Mouse (Mus musculus): Measurements from ENCODE around the gene Pirb. TPM values are rescaled to one million over a fixed set of nuclear protein-coding genes. Genes with fewer than 3 reads are reported as not detected.
A peak's percentile ranks its signal among the peaks of the same experiment; 100 is the strongest.
"Not testable (repeated sequence)": the region's sequence is repeated elsewhere in the genome, so short reads cannot be mapped to it uniquely, and the experiment has no call there.

Pirb gene
- total and polyA plus RNA-seq, 3 experiments, result 0.12 to 0.56 TPM; not detected in 1

DNA sequence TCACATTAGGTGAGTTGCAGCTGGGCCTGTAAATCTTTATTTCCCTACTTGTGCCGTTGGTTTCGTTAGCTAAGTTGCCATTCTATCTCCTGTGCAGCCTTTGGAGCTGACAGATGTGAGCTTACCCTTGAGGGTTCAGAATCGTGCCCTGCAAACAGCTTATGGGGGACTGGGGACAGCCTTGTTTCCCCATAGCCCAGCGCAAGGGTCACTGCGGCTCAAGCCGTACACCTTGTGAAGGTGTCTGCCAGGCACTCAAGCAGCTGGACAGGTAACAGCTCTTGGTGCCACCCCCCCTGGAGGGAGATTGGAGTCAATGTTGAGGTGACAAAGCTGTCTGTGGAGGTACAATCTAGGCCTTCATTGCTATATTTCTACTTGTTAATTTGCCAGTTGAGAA, 14.3 kb downstream of the Pirb start:
- peak; percentile 43 for DNase-seq (ENCODE audit: low read depth, low spot score)
- Histone ChIP-seq H3K27ac (ENCODE audit: control insufficient read depth, low read depth, low read length) (peak overlapping the region; percentile 98), H3K79me2 (ENCODE audit: control insufficient read depth, insufficient read depth, low read length, poor library complexity) (peaks cover 28% of the 10 kb centered on the region), H3K9ac (ENCODE audit: control insufficient read depth, low read depth, low read length, poor library complexity, severe bottlenecking) (peak overlapping the region; percentile 99), H3K36me3 (ENCODE audit: control insufficient read depth in 1 of 2, insufficient read depth in 2 of 2, low read length in 2 of 2) (peaks cover 6 to 18% of the 10 kb centered on the region in 2 experiments), H3K9me3 (replicated peaks; ENCODE audit: insufficient read depth, low read length) (no peaks in the 10 kb centered on the region), H3K27me3 (ENCODE audit: control insufficient read depth in 1 of 2, insufficient read depth in 2 of 2, low read length in 2 of 2) (no peaks in the 10 kb centered on the region), H3K4me3 (ENCODE audit: control insufficient read depth in 1 of 2, insufficient read depth in 1 of 2, low read depth in 2 of 2, low read length in 2 of 2) (peak overlapping the region; percentile 49 to 99), H3K4me1 (ENCODE audit: control insufficient read depth in 1 of 2, insufficient read depth in 2 of 2, low read length in 2 of 2) (peaks cover 0 to 8% of the 10 kb centered on the region in 2 experiments; a peak in 1 of 4 replicates)
- TF ChIP-seq POLR2A (IDR thresholded peaks at IDR 0.05; ENCODE audit: control insufficient read depth in 1 of 2, insufficient read depth in 1 of 2, low read depth in 1 of 2, low read length in 2 of 2, poor library complexity in 1 of 2), result peak in 1 of 2 experiments; percentile 22; a peak in 1 of 4 replicates
- no peak for TF ChIP-seq UBTF (IDR thresholded peaks at IDR 0.05; ENCODE audit: borderline replicate concordance, insufficient read depth, low read depth, low read length)

DNA sequence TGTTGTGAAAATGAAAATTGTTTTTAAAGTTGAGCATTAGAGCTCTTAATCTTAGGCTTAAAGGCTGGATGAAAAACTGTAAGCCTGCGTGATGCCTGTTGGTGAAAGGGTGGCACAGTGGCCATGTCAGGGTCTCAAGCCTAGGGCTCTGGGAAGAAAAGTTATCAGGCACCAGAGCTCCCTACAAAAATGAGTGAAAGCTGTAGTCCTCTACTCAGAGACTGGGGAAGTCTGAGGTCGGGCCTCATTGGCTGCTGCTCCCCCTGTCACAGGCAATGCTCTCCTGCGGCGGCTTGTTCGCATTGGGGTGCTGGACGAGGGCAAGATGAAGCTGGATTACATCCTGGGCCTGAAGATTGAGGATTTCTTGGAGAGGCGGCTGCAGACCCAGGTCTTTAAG, 14.7 kb downstream of the Pirb start:
- Histone ChIP-seq H3K4me3 (ENCODE audit: control insufficient read depth in 1 of 2, insufficient read depth in 1 of 2, low read depth in 2 of 2, low read length in 2 of 2) (peak overlapping the region; percentile 73 to 99), H3K9ac (ENCODE audit: control insufficient read depth, low read depth, low read length, poor library complexity, severe bottlenecking) (peak overlapping the region; percentile 99), H3K36me3 (ENCODE audit: control insufficient read depth in 1 of 2, insufficient read depth in 2 of 2, low read length in 2 of 2) (peaks cover 6 to 18% of the 10 kb centered on the region in 2 experiments), H3K79me2 (ENCODE audit: control insufficient read depth, insufficient read depth, low read length, poor library complexity) (peaks cover 28% of the 10 kb centered on the region), H3K27ac (ENCODE audit: control insufficient read depth, low read depth, low read length) (peak overlapping the region; percentile 98)
- peak; percentile 38 for DNase-seq (ENCODE audit: low read depth, low spot score)
- not testable (repeated sequence) for H3K9me3 ChIP-seq (replicated peaks; ENCODE audit: insufficient read depth, low read length); H3K27me3 ChIP-seq (ENCODE audit: control insufficient read depth in 1 of 2, insufficient read depth in 2 of 2, low read length in 2 of 2); H3K4me1 ChIP-seq (ENCODE audit: control insufficient read depth in 1 of 2, insufficient read depth in 2 of 2, low read length in 2 of 2)

DNA sequence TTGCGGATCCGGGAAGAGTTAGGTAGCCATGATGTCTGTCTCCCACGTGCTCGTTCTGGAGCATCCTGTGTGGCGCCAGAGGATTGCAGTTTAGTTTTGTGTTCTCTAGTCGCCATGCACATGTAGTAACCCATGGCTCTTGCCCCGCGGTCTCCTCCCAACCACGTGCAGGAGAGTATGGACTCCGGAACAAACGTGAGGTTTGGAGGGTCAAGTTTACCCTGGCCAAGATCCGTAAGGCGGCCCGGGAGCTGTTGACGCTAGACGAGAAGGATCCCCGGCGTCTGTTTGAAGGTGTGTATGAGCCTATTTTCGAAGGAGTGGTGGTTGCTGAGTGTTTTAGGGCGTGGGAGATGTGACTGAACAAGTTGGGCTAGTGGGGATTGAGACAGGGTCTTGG, 15.7 kb downstream of the Pirb start:
- DNase-seq (ENCODE audit: low read depth, low spot score), result peak; percentile 58
- H3K27me3 ChIP-seq (ENCODE audit: control insufficient read depth in 1 of 2, insufficient read depth in 2 of 2, low read length in 2 of 2), result no peaks in the 10 kb centered on the region

DNA sequence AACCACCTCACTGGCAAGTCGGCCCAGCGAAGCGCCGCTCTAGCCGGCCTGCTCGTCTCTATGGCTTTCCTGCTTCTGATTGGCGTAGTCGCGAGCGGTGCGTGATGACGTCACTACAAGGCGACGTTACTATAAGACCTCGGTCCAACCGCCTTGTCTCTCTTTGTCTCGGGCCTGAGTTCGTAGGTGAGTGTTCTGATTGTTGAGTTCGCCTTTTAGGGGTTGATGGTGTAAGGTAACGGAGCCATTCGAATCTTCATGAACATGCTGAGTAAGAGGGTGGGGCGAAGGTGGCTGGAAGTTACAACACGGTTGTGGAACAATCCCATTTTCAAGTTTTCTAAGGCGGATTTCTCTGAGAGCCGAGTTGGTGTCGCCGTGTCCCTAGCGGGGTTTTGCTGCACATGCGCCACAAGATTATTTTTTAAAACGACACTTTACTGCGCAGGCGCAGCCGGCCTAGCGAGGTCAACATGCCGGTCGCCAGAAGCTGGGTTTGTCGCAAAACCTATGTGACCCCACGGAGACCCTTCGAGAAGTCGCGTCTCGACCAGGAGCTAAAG, 16.2 kb downstream of the Pirb start, which contains the start of gene Rps9:
TSS of gene Rps9 (plus strand) at position 115 of the 563 bp plus-strand sequence.
- H3K9me3 ChIP-seq (replicated peaks; ENCODE audit: insufficient read depth, low read length), result no peaks in the 10 kb centered on the region
- peaks cover 6 to 18% of the 10 kb centered on the region in 2 experiments for H3K36me3 ChIP-seq (ENCODE audit: control insufficient read depth in 1 of 2, insufficient read depth in 2 of 2, low read length in 2 of 2)
- peaks cover 0 to 8% of the 10 kb centered on the region in 2 experiments; a peak in 1 of 4 replicates for H3K4me1 ChIP-seq (ENCODE audit: control insufficient read depth in 1 of 2, insufficient read depth in 2 of 2, low read length in 2 of 2)
- peak within 1 kb of the TSS; percentile 99 for H3K9ac ChIP-seq (ENCODE audit: control insufficient read depth, low read depth, low read length, poor library complexity, severe bottlenecking)
- DNase-seq (ENCODE audit: low read depth, low spot score), result peak; percentile 97
- H3K27me3 ChIP-seq (ENCODE audit: control insufficient read depth in 1 of 2, insufficient read depth in 2 of 2, low read length in 2 of 2), result no peaks in the 10 kb centered on the region
- H3K4me3 ChIP-seq (ENCODE audit: control insufficient read depth in 1 of 2, insufficient read depth in 1 of 2, low read depth in 2 of 2, low read length in 2 of 2), result peak within 1 kb of the TSS; percentile 73 to 99
- H3K79me2 ChIP-seq (ENCODE audit: control insufficient read depth, insufficient read depth, low read length, poor library complexity), result peaks cover 28% of the 10 kb centered on the region
- H3K27ac ChIP-seq (ENCODE audit: control insufficient read depth, low read depth, low read length), result peak within 1 kb of the TSS; percentile 98
- TF ChIP-seq CTCF (IDR thresholded peaks at IDR 0.05 in 2 of 3, conservative IDR thresholded peaks at IDR 0.05 in 1 of 3; ENCODE audit: control insufficient read depth in 1 of 3, insufficient read depth in 1 of 3, low read depth in 2 of 3, low read length in 3 of 3, poor library complexity in 1 of 3, severe bottlenecking in 1 of 3) (no peak), MAX (IDR thresholded peaks at IDR 0.05; ENCODE audit: low read length) (no peak), NELFE (IDR thresholded peaks at IDR 0.05; ENCODE audit: low read depth, low read length) (peak; percentile 100), TAL1 (IDR thresholded peaks at IDR 0.05; ENCODE audit: low read length) (no peak), MXI1 (IDR thresholded peaks at IDR 0.05; ENCODE audit: low read depth, low read length) (0 out of 2 replicates have a peak, but pooled peaks have one; percentile 5), E2F4 (IDR thresholded peaks at IDR 0.05; ENCODE audit: borderline replicate concordance, low read depth, low read length) (no peak), POLR2A (IDR thresholded peaks at IDR 0.05; ENCODE audit: control insufficient read depth in 1 of 2, insufficient read depth in 1 of 2, low read depth in 1 of 2, low read length in 2 of 2, poor library complexity in 1 of 2) (peak; percentile 95 to 100), ZNF384 (IDR thresholded peaks at IDR 0.05; ENCODE audit: low read depth, low read length) (no peak), TBP (IDR thresholded peaks at IDR 0.05; ENCODE audit: low read depth, low read length) (peak; percentile 99), ZKSCAN1 (IDR thresholded peaks at IDR 0.05; ENCODE audit: low read depth, low read length) (no peak), BHLHE40 (IDR thresholded peaks at IDR 0.05; ENCODE audit: borderline replicate concordance, low read depth, low read length) (no peak), JUND (IDR thresholded peaks at IDR 0.05; ENCODE audit: low read depth, low read length) (no peak), EP300 (IDR thresholded peaks at IDR 0.05; ENCODE audit: low read depth in 1 of 2, low read length in 2 of 2) (no peak), GABPA (IDR thresholded peaks at IDR 0.05; ENCODE audit: low read depth, low read length) (no peak)

More for the DNA sequence above, 15.7 kb downstream of the Pirb start:
- Histone ChIP-seq H3K4me1 (ENCODE audit: control insufficient read depth in 1 of 2, insufficient read depth in 2 of 2, low read length in 2 of 2) (peaks cover 0 to 8% of the 10 kb centered on the region in 2 experiments; a peak in 1 of 4 replicates), H3K4me3 (ENCODE audit: control insufficient read depth in 1 of 2, insufficient read depth in 1 of 2, low read depth in 2 of 2, low read length in 2 of 2) (peak overlapping the region; percentile 73 to 99), H3K9ac (ENCODE audit: control insufficient read depth, low read depth, low read length, poor library complexity, severe bottlenecking) (peak overlapping the region; percentile 99), H3K27ac (ENCODE audit: control insufficient read depth, low read depth, low read length) (peak overlapping the region; percentile 98), H3K36me3 (ENCODE audit: control insufficient read depth in 1 of 2, insufficient read depth in 2 of 2, low read length in 2 of 2) (peaks cover 6 to 18% of the 10 kb centered on the region in 2 experiments), H3K9me3 (replicated peaks; ENCODE audit: insufficient read depth, low read length) (no peaks in the 10 kb centered on the region), H3K79me2 (ENCODE audit: control insufficient read depth, insufficient read depth, low read length, poor library complexity) (peaks cover 28% of the 10 kb centered on the region)
- no peak for TF ChIP-seq MYB (IDR thresholded peaks at IDR 0.05; ENCODE audit: low read depth, low read length)
- TF ChIP-seq POLR2A (IDR thresholded peaks at IDR 0.05; ENCODE audit: control insufficient read depth in 1 of 2, insufficient read depth in 1 of 2, low read depth in 1 of 2, low read length in 2 of 2, poor library complexity in 1 of 2), result peak in 1 of 2 experiments; percentile 7; a peak in 2 of 4 replicates
- no peak for TF ChIP-seq SMC3 (IDR thresholded peaks at IDR 0.05; ENCODE audit: low read depth, low read length)
- peak; percentile 93 for TF ChIP-seq MYC (IDR thresholded peaks at IDR 0.05; ENCODE audit: low read depth, low read length)
- TF ChIP-seq MAX (IDR thresholded peaks at IDR 0.05; ENCODE audit: low read length), result peak; percentile 93
- peak; percentile 76 for TF ChIP-seq MXI1 (IDR thresholded peaks at IDR 0.05; ENCODE audit: low read depth, low read length)
- TF ChIP-seq CHD1 (IDR thresholded peaks at IDR 0.05; ENCODE audit: low read depth, low read length), result peak; percentile 93; the same call in 1 of the 2 replicates
- TF ChIP-seq ZNF384 (IDR thresholded peaks at IDR 0.05; ENCODE audit: low read depth, low read length), result no peak

All from MEL (cell line).